Mouse (Mus musculus): ENCODE data around the gene Pus10. TPM values are rescaled to one million over a fixed set of nuclear protein-coding genes. Genes with fewer than 3 reads are reported as not detected.

Gene Pus10
- total RNA-seq (2021), result 10 to 100 TPM; 12.1 to 13.4 TPM
- long read RNA-seq, experiment 1, partial matches to known transcripts, result 0 of 5 reads
- long read RNA-seq, experiment 1, other reads (novel, unspliced or antisense), result 3 of 5 reads
- long read RNA-seq, experiment 2, partial matches to known transcripts, result 0 of 5 reads
- long read RNA-seq, experiment 2, other reads (novel, unspliced or antisense), result 2 of 5 reads

DNA sequence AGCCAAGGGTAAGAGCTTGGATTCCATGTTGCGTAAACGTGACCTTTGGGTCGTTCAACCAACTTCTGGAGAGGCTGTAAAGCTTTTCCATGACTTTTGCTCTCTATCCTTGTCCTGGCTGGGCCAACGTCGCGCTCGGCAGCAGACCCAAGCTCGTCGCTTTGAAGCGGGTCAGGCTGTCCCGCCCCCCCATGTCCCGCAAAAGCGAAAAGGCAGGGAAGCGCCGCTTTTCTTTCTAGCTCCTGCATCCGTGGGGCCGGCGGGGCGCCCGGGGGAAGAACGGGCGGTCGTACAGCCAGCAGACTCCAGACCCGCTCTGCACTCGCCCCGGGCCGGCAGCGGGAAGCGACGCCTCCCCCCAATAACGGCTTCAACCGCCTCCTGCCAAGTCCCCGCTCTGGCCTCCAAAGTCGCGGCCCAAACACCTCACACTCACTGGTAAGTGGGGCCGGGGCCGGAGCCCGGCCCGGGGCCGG, at the start of gene Pus10:
Pus10 (plus strand) TSS at position 364 of the 476 bp plus-strand sequence.
- no peak for DNase-seq (ENCODE audit: low spot score in 2 of 2)
- intact Hi-C loops (cut with DNase I), result loop anchor here (5.0 kb wide), 1 partner anchor 33 kb away; the partner anchor contains the start of gene 0610010F05Rik

DNA sequence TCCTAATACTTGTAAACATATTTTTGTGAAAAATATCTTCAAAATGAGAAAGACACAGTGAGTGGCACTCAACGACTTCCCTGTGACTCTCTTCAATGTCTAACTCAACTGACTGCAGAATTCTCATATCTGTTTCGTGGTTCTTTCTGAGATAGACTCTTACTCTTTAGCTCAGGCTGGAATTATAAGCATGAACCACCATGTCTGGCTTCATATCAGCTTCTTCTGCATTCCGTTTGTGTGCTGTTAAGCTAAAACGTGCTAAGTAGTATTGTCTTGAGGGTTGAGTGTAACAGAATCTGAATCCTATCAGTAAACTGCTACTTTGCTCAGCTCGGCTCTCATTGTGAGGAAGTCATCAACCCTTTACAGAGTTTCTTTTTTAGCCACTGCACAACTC, 46.5 kb upstream of the Pus10 start:
- intact Hi-C loops (cut with DNase I), result no loop called here
- DNase-seq (ENCODE audit: low spot score in 2 of 2), result no peak

DNA sequence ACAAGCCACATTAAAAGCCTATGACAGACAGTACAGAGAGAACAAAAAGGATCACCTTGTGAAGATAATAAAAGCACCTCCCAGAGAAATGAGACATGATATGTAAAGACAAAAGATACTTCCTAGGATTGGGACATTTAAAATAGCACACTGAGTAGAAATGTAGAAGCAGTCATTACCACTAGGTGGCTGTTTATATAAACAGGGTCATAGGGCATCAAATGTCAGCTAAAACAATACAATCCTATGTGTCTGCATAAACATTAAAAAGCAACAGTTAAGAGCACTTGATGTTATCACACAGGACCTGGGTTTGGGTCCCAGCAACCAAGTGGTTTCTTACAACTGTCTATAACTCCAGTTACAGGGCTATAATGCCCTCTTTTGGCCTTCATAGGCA, 34.8 kb upstream of the Pus10 start:
- intact Hi-C loops (cut with DNase I), result loop anchor here (5.0 kb wide), 1 partner anchor 37 kb away; the partner anchor contains the start of genes Pex13 and Pus10
- DNase-seq (ENCODE audit: low spot score in 2 of 2), result no peak

DNA sequence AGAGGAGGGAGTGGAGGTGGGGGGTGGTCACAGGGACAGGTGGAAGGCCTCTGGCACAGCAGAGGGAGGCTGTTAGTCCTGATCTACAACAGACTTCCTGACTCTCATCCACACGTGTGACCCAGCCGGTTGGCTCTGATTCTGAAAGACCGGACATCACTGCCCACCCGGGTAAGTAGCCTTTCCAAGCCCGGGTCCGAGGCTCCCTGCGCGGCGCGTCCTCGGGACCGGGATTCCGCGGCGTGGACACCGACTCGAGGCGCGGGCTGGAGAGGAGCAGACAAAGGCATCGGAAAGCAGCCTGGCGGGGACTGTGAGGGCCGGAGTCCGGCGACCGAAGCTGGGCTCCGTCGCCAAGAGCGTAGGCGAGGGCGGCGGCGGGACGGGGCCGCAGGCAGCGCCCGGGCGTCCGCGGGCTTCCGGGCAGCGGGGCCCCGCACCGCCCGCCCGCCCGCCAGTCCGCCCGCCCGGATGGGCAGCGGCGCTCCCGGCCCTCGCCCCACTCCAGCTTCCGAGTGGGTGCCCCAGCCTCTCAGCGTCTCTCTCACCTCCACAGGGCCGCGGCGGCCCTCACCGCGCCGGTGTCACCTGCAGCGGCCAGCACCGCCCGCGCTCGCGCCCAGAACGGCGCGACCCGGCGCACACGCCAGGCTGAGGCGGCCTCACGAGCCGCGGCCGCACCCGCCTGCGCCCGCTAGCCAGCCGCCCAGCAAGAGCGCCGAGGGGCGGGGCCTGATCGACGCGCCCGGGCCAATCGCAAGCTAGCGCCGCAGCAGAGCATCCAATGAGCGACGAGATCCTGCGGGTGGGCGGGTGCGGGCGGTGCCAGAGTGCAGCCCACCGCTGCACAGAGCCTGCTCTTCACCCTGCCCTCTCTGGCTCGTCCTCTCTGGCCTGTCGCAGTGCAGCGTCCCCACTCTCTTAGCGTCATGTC, 32.3 kb upstream of the Pus10 start, which contains the start of gene 0610010F05Rik:
0610010F05Rik (minus strand) TSS at position 695 of the 934 bp plus-strand sequence.
- peak; percentile 79 to 84 for DNase-seq (ENCODE audit: low spot score in 2 of 2)
- intact Hi-C loops (cut with DNase I), result loop anchor here (5.0 kb wide), 1 partner anchor 34 kb away; the partner anchor contains the start of genes Pex13 and Pus10

DNA sequence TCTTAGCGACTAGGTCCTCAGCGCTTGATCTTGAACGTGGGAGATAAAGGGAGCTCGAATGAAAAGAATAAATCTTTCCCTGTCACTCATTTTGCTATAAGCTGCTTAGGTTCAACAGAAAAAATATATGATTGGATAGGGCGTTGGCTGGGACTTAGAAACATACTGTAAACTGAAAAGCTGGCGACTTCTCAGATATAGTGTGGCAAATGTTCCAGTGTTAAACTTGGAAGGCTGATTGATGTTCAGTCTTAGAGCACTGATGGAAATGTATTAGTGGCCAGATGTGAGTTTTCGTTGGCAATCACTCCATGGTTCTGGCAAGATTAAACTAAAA, 31.6 kb upstream of the Pus10 start:
- no peak for DNase-seq (ENCODE audit: low spot score in 2 of 2)
- intact Hi-C loops (cut with DNase I), result loop anchor here (5.0 kb wide), 1 partner anchor 33 kb away; the partner anchor contains the start of genes Pex13 and Pus10

DNA sequence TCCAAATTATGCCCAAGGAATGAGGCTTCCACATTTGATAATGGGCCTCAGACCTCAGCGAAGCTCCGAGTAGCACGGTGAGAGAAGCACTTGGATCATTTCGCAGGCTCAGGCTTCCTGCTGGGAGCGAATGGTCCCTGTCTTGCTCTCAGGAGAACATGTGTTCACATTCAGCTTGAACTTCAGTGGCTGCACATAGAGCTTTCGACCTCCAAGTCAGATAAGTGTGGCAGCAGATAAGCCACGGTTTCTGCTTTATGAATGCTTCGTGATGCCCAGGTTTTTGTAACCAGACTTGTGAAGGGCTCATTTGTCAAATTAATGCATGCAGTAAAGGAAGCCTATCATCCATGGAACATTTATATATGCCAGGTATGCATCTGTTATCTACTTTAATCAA, 30.9 kb upstream of the Pus10 start:
- intact Hi-C loops (cut with DNase I), result loop anchor here (5.0 kb wide), 1 partner anchor 33 kb away; the partner anchor contains the start of genes Pex13 and Pus10
- no peak for DNase-seq (ENCODE audit: low spot score in 2 of 2)

DNA sequence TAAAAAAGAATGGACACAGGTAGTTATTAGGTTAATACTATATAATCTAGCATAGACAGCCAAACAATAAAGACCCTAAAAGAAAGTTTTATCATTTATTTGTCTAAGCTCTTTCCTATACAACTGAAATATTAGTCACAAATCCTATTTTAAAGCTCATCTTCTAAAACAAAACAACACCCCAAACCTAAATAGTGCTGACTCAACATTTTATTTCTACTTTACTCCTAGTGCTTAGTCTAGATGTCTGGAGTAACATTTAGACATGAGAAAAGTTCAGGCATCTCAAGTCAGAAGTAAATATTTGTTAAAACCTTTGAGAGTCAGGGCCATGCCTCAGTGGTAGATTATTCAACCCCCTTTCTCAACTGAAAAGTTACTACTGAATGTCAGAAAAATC, 18.0 kb upstream of the Pus10 start:
- intact Hi-C loops (cut with DNase I), result no loop called here
- DNase-seq (ENCODE audit: low spot score in 2 of 2), result no peak

DNA sequence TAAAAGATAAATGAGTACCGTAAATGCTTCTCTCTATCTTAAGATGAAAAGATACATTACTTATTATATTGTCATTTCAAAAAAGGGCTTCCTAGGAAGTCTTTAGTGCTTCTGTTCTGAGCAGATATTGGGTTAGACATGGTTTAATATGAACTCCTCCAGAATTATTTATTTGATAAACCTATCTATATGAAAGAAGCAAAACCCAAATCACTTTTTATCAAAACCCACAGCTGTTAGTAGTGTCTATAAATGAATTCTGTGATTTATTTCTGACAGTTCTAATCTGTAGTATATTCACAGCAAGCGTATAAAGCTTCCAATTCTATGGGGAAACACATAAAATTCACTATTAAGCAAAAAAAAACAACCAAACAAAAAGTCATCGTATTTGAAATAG, 17.6 kb upstream of the Pus10 start:
- intact Hi-C loops (cut with DNase I), result no loop called here
- no peak for DNase-seq (ENCODE audit: low spot score in 2 of 2)

DNA sequence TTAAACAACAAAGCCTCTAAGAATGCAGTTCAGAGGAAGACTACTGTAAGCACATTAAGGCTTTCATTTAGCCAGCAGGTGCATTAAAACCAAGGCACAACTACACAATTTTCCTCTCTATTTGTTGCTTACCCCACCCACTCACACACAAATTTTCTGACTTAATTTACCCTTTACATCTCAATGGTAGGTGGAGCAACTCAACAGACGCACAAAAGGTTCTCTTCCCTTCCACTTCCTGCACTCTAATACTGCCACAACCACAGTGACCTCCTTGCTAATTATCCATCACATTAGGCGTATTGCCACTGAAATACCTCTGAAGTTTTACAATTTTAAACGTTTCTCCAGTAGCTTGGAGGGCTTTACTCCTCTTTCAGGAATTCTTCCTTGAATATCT, 11.8 kb upstream of the Pus10 start:
- no peak for DNase-seq (ENCODE audit: low spot score in 2 of 2)
- intact Hi-C loops (cut with DNase I), result no loop called here

DNA sequence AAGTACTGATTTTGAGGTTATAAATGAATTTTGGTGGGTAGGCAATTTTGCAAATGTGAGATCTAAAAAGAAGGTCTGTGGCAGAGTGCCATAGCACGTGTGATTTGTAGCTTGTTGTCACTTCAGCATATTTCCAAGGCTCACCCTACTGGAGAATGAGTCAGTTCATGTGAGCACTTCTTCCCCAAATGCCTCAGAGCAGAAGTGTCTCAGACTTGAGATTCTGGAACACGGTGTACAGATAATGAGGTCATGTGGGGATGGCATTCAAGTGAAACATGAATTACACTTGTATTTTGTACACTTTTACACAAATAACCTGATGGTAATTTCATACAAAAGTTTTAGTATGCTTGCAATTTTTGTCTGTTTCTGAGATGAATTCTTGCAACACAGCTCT, 7.7 kb upstream of the Pus10 start:
- DNase-seq (ENCODE audit: low spot score in 2 of 2), result peak in 1 of 2 experiments; percentile 46
- intact Hi-C loops (cut with DNase I), result no loop called here

DNA sequence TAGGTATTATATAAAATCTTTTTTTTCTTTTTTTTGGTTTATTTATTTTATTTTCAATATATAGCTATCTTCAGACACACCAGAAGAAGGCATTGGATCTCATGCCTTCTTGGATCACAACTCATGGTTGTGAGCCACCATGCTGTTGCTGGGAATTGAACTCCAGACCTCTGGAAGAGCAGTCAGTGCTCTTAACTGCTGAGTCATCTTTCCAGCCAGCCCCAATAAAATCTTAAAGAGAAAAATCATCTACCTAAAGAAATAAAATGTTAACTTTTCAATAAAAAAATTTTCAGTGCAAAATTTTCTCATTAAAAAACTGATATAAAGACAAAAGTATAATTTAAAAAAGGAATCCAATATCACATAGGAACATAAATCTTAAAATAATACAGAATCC, 1.2 kb upstream of the Pus10 start:
- intact Hi-C loops (cut with DNase I), result no loop called here
- no peak for DNase-seq (ENCODE audit: low spot score in 2 of 2)

DNA sequence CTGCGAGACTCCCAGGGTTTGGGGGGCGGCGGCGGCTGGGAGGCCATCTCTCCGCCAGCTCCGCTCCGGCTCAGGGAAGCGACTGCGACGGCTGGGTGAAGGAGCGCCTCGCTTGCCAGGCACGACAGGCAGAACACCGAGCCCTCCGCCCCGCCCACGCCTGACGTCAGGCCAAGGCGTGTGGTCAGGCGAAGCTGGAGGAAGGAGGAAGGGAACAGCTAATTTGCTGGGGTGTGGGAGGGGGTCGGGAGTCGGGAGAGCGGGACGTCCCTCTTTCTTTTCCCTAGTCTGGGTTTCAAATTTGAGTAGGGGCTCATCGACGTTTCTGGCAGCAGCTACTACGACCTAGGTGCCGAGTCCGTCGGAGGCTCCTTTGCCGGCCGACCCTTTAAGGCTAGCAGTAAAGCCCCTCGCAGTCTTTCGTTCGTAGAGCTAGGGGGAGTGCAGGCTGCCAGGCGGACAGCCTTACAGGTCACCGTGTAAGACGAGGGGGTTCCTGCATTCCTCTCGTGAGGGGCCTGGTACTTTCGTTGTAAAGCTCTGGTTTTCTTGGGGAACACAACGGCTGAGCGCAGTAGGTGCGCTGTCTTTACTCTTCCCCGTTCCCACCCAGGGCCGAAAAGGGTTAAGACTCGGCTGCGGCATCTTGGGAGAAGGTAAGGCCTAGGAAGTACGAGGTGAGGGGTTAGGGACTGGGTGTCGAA, 476 bp downstream of the Pus10 start, which contains the start of gene Pex13:
Pex13 (minus strand) TSS at position 162 of the 704 bp plus-strand sequence.
- intact Hi-C loops (cut with DNase I), result loop anchor here (5.0 kb wide), 1 partner anchor 34 kb away; the partner anchor contains the start of gene 0610010F05Rik
- DNase-seq (ENCODE audit: low spot score in 2 of 2), result peak; percentile 91 to 92

DNA sequence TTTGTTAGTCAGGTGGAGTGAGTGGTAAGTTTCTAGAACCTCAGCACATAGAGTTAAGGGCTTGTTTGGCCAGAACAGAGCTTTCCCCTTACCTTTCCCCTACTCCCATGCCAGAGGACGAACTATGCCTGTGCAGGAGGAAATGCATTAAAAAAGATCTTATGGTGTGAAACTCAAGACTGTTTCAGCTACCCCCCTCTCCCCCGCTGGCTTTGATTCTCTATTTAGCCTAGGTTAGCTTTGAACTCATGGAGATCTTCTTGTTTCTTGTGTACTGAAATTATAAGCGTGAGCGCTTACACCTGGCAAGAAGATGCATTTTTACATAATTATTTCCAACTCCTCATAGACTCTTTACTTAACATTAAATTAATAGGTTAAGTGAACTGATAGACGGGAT, 1.1 kb downstream of the Pus10 start:
- intact Hi-C loops (cut with DNase I), result loop anchor here (5.0 kb wide), 1 partner anchor 34 kb away; the partner anchor contains the start of gene 0610010F05Rik
- DNase-seq (ENCODE audit: low spot score in 2 of 2), result peak in 1 of 2 experiments; percentile 11

DNA sequence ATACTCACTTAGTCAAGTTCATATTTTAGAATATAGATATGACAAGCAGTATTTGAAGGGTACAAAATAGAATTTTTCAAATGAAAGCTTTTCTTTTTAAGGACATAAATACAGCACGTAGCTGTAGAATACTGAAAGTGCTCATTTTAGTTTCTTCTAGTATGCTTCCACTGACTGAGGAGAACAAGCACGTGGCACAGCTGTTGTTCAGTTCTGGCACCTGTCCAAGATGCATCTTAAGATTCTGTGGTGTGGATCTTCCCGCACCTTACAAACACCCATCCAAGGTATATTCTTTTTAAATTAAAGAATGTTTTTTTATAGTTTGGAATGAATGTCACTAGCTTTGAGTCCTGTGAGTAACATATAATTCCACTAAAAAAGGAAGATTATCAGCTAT, 1.7 kb downstream of the Pus10 start:
- peak; percentile 30 to 44 for DNase-seq (ENCODE audit: low spot score in 2 of 2)
- intact Hi-C loops (cut with DNase I), result loop anchor here (5.0 kb wide), 1 partner anchor 35 kb away; the partner anchor contains the start of gene 0610010F05Rik

DNA sequence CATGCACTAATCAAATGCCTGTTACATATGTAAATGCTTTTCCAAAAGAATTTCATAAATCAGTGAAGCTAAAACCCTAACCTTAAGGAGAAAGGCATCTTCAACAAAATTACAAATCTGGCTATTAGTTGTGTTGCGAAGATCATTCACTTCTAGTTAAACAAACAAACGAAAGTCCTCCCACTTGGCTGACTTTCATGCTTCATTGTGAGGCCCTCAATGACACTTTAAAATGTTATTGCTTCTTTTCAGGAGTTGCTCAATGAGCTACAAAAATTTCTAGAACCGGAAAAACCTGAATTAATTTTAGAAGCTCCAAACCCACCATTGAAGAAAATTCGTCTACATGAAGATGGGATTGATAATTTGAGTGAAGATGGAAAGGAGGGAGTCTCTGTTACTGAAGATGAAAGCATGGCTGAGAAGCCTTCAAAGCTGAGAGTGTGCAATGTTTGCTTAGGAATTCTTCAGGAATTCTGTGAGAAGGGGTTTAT, 6.8 kb downstream of the Pus10 start:
- intact Hi-C loops (cut with DNase I), result no loop called here
- no peak for DNase-seq (ENCODE audit: low spot score in 2 of 2)

DNA sequence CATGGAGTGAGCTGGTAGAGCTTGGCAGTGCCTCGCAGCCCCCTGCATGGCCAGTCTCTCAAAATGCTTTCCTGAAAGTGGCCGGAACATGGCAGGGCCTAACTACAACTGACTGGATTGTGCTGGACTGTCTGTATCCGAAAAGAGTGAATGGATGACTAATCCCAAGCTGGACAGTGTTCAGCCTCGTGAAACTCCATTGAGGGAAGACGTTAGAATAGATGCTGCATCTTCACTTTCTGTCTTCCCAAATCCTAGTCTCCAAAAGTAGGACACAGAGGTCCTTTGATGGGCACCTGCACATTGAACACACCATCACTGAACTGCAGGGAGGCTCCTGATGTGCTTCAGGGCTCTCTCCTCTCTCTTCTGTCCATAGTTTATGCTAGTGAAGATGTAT, 10.6 kb downstream of the Pus10 start:
- no peak for DNase-seq (ENCODE audit: low spot score in 2 of 2)
- intact Hi-C loops (cut with DNase I), result no loop called here

DNA sequence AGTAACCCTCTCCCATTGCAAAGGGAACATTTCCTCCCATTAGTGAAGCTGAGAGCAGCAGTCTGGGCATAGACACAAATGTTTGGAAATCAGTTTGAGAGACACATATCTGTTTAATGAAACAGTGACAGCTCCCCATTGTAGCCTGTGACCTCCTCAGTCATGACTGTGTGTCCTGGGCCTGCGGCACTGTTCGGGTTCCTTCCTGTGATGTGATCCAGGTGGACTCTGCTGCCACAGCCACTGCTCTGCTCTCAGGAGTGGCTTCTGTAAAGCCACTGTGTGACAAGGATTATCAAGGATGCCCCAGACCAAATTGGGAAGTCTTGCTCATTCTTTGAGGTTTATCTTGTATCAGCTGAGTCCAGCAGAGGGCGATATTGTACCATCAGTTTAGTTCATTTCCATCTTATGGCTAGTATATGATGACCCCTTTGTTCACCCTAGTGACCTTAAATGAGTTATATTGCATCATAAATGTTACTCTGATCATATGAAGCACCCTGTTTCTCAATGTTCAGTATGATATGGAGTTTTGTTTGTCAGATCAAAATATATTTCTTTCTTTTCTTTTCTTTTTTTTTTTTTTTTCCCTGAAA, 13.7 kb downstream of the Pus10 start:
- peak; percentile 63 to 78 for DNase-seq (ENCODE audit: low spot score in 2 of 2)
- intact Hi-C loops (cut with DNase I), result no loop called here

DNA sequence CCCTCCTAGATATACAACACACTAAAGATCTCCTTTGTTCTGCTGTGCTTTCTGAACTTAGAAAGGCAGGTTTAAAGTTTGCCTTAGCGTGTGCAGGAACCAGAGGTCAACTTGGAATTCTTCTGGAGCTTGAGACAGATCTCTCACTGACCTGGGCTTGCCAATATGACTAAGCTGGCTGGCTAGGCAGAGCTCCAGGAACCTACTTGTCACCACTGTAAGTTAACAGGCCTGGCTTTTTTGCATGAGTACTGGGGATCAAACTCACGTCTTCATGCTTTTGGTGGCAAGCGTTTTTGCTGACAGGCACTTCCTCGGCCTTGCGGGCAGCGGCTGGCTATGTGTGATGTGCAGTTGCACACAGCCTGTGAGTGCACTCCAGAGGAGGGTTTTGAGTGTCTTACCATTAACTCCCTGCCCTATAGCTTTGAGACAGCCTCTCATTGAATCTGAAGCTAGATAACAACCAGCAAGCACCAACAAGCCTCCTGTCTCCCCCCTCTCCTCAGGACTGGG, 15.0 kb downstream of the Pus10 start:
- intact Hi-C loops (cut with DNase I), result loop anchor here (5.0 to 10.0 kb wide), 2 partner anchors 184 to 272 kb away; no protein-coding TSS in a partner anchor
- no peak for DNase-seq (ENCODE audit: low spot score in 2 of 2)

Measured in left cerebral cortex, postnatal 14 days (tissue).